Mouse (Mus musculus) ES-Bruce4 (cell line): ENCODE data around the gene Crocc.

Experiments used
- CTCF ChIP-seq: IDR thresholded peaks from one replicate; pipeline ENCODE4 v1.8.1; 2011; ENCODE audit warnings: low read depth, low read length
- POLR2A ChIP-seq: IDR thresholded peaks from one replicate; pipeline ENCODE4 v1.8.1; 2011; ENCODE audit warnings: low read length; ENCODE audit not compliant: insufficient read depth

- TF ChIP-seq CTCF, result no peak
- no peak for TF ChIP-seq POLR2A
Observed at GRCm38 (mm10) chr4:141068655-141069054, 8.3 kb upstream of the Crocc start.
